Mouse (Mus musculus) CH12.LX (cell line): ENCODE measurements around the gene Pskh1. TPM values are rescaled to one million over a fixed set of nuclear protein-coding genes. Genes with fewer than 3 reads are reported as not detected.

Source experiments
- DNase-seq: peaks from one replicate; pipeline ENCODE4 v3.0.0-alpha.2; 2013; ENCODE audit errors: extremely low read depth
- H3K27ac ChIP-seq: 2 replicates; pipeline ENCODE4 v1.5.1; 2012; ENCODE audit warnings: low read depth, mild to moderate bottlenecking, control low read depth, moderate library complexity; ENCODE audit not compliant: insufficient read depth
- H3K27me3 ChIP-seq: replicated peaks from 2 replicates; pipeline ENCODE3; 2012; ENCODE audit warnings: inconsistent platforms
- H3K36me3 ChIP-seq, 2 experiments: replicated peaks in 1 of 2; 2 replicates each; pipeline versions ENCODE3 to v1.6.1; 2012; ENCODE audit warnings: inconsistent platforms in 1 of 2, low read length in 1 of 2, mild to moderate bottlenecking in 1 of 2, mixed read lengths in 1 of 2, moderate library complexity in 1 of 2; ENCODE audit not compliant: control insufficient read depth in 1 of 2, insufficient read depth in 1 of 2
- H3K4me1 ChIP-seq, 2 experiments: 2 replicates each; pipeline ENCODE4 v1.6.1; 2012; ENCODE audit warnings: inconsistent platforms in 1 of 2, moderate library complexity in 1 of 2; ENCODE audit not compliant: insufficient read depth in 2 of 2, control insufficient read depth in 1 of 2
- H3K4me2 ChIP-seq: 2 replicates; pipeline ENCODE4 v1.6.1; 2012; ENCODE audit warnings: low read depth, mild to moderate bottlenecking, control low read depth; ENCODE audit not compliant: poor library complexity, insufficient read depth, severe bottlenecking
- H3K4me3 ChIP-seq, 3 experiments: fragments of 150-350 bp in 1 of 3; sonication (generic) in 1 of 3; replicated peaks in 1 of 3; 2 replicates each; pipeline versions ENCODE3 to v1.5.1; 2011 to 2012; ENCODE audit warnings: low read depth in 2 of 3, low read length in 2 of 3, mild to moderate bottlenecking in 2 of 3, moderate library complexity in 2 of 3, control low read depth in 1 of 3, improper control_type of control experiment in 1 of 3, inconsistent platforms in 1 of 3, mixed read lengths in 1 of 3; ENCODE audit not compliant: poor library complexity in 1 of 3
- H3K79me2 ChIP-seq: replicated peaks from 2 replicates; pipeline ENCODE4 v1.6.1; 2012; ENCODE audit warnings: mild to moderate bottlenecking, moderate library complexity; ENCODE audit not compliant: control insufficient read depth, poor library complexity, insufficient read depth, severe bottlenecking; ENCODE audit errors: extremely low read depth
- H3K9ac ChIP-seq: 2 replicates; pipeline ENCODE4 v1.6.1; 2012; ENCODE audit warnings: low read depth, mild to moderate bottlenecking, control low read depth, moderate library complexity; ENCODE audit not compliant: insufficient read depth
- H3K9me3 ChIP-seq: replicated peaks from 2 replicates; pipeline ENCODE3; 2012; ENCODE audit warnings: low read length, inconsistent platforms, mixed read lengths
- CHD2 ChIP-seq: IDR thresholded peaks from 2 replicates; pipeline ENCODE4 v1.6.1; 2011; ENCODE audit warnings: low read length, improper control_type of control experiment
- E2F4 ChIP-seq: IDR thresholded peaks from 2 replicates; pipeline ENCODE4 v1.6.1; 2011; ENCODE audit warnings: low read depth, low read length, improper control_type of control experiment; ENCODE audit not compliant: insufficient replicate concordance
- ELF1 ChIP-seq: IDR thresholded peaks from 2 replicates; pipeline ENCODE4 v1.6.1; 2014; ENCODE audit warnings: low read depth, mild to moderate bottlenecking, inconsistent platforms, low read length, improper control_type of control experiment
- EP300 ChIP-seq: IDR thresholded peaks from 2 replicates; pipeline ENCODE4 v1.6.1; 2011; ENCODE audit warnings: low read length, improper control_type of control experiment
- ETS1 ChIP-seq: conservative IDR thresholded peaks from 2 replicates; pipeline ENCODE4 v1.6.1; 2012; ENCODE audit warnings: low read depth, mild to moderate bottlenecking, inconsistent platforms, low read length, improper control_type of control experiment, moderate library complexity
- GABPA ChIP-seq: IDR thresholded peaks from 2 replicates; pipeline ENCODE4 v1.6.1; 2012; ENCODE audit warnings: low read depth, low read length, improper control_type of control experiment, inconsistent platforms; ENCODE audit not compliant: insufficient replicate concordance
- HCFC1 ChIP-seq: IDR thresholded peaks from 2 replicates; pipeline ENCODE4 v1.6.1; 2012; ENCODE audit warnings: low read depth, mild to moderate bottlenecking, inconsistent platforms, low read length, improper control_type of control experiment
- IRF4 ChIP-seq: IDR thresholded peaks from 2 replicates; pipeline ENCODE4 v1.6.1; 2014; ENCODE audit warnings: low read depth, mild to moderate bottlenecking, inconsistent platforms, low read length, improper control_type of control experiment
- JUN ChIP-seq: IDR thresholded peaks from 2 replicates; pipeline ENCODE4 v1.6.1; 2011; ENCODE audit warnings: low read depth, mild to moderate bottlenecking, low read length, improper control_type of control experiment, moderate library complexity; ENCODE audit not compliant: insufficient read depth
- JUND ChIP-seq: conservative IDR thresholded peaks from 2 replicates; pipeline ENCODE4 v1.6.1; 2011; ENCODE audit warnings: low read depth, low read length, improper control_type of control experiment
- KAT2A ChIP-seq: IDR thresholded peaks from 2 replicates; pipeline ENCODE4 v1.6.1; 2012; ENCODE audit warnings: low read length, improper control_type of control experiment, inconsistent platforms; ENCODE audit not compliant: insufficient replicate concordance
- MAX ChIP-seq: IDR thresholded peaks from 2 replicates; pipeline ENCODE4 v1.6.1; 2011; ENCODE audit warnings: low read length, improper control_type of control experiment
- MAZ ChIP-seq: IDR thresholded peaks from 2 replicates; pipeline ENCODE4 v1.6.1; 2012; ENCODE audit warnings: low read depth, mild to moderate bottlenecking, inconsistent platforms, low read length, improper control_type of control experiment, moderate library complexity
- MEF2A ChIP-seq: IDR thresholded peaks from 2 replicates; pipeline ENCODE4 v1.6.1; 2014; ENCODE audit warnings: low read depth, mild to moderate bottlenecking, inconsistent platforms, low read length, improper control_type of control experiment, borderline replicate concordance
- MXI1 ChIP-seq: IDR thresholded peaks from 2 replicates; pipeline ENCODE4 v1.6.1; 2011; ENCODE audit warnings: mild to moderate bottlenecking, low read depth, low read length, improper control_type of control experiment
- MYC ChIP-seq: IDR thresholded peaks from 2 replicates; pipeline ENCODE4 v1.6.1; 2011; ENCODE audit warnings: low read depth, mild to moderate bottlenecking, improper control_type of control experiment, low read length
- NELFE ChIP-seq: IDR thresholded peaks from 2 replicates; pipeline ENCODE4 v1.6.1; 2011; ENCODE audit warnings: low read depth, low read length, improper control_type of control experiment
- NRF1 ChIP-seq: IDR thresholded peaks from 2 replicates; pipeline ENCODE4 v1.6.1; 2014; ENCODE audit warnings: low read depth, mild to moderate bottlenecking, inconsistent platforms, low read length, improper control_type of control experiment, moderate library complexity
- POLR2A ChIP-seq: IDR thresholded peaks from 2 replicates; pipeline ENCODE4 v1.6.1; 2011; ENCODE audit warnings: low read depth, mild to moderate bottlenecking, improper control_type of control experiment, low read length
- POLR2AphosphoS2 ChIP-seq: IDR thresholded peaks from 2 replicates; pipeline ENCODE4 v1.6.1; 2011; ENCODE audit warnings: low read depth, low read length, improper control_type of control experiment
- RAD21 ChIP-seq: IDR thresholded peaks from 2 replicates; pipeline ENCODE4 v1.6.1; 2011; ENCODE audit warnings: low read depth, mild to moderate bottlenecking, low read length, improper control_type of control experiment, moderate library complexity
- RCOR1 ChIP-seq: conservative IDR thresholded peaks from 2 replicates; pipeline ENCODE4 v1.6.1; 2012; ENCODE audit warnings: low read depth, mild to moderate bottlenecking, inconsistent platforms, low read length, improper control_type of control experiment
- SIN3A ChIP-seq: IDR thresholded peaks from 2 replicates; pipeline ENCODE4 v1.6.1; 2012; ENCODE audit warnings: low read length, improper control_type of control experiment, inconsistent platforms
- SMC3 ChIP-seq: IDR thresholded peaks from 2 replicates; pipeline ENCODE4 v1.6.1; 2011; ENCODE audit warnings: low read depth, low read length, improper control_type of control experiment
- TBP ChIP-seq: conservative IDR thresholded peaks from 2 replicates; pipeline ENCODE4 v1.6.1; 2011; ENCODE audit warnings: low read depth, low read length, improper control_type of control experiment
- TCF12 ChIP-seq: IDR thresholded peaks from 2 replicates; pipeline ENCODE4 v1.6.1; 2014; ENCODE audit warnings: low read depth, mild to moderate bottlenecking, inconsistent platforms, low read length, improper control_type of control experiment
- UBTF ChIP-seq: IDR thresholded peaks from 2 replicates; pipeline ENCODE4 v1.6.1; 2012; ENCODE audit warnings: low read depth, mild to moderate bottlenecking, inconsistent platforms, low read length, improper control_type of control experiment, moderate library complexity
- USF1 ChIP-seq: IDR thresholded peaks from 2 replicates; pipeline ENCODE4 v1.6.1; 2014; ENCODE audit warnings: low read depth, mild to moderate bottlenecking, inconsistent platforms, low read length, improper control_type of control experiment
- ZC3H11A ChIP-seq: IDR thresholded peaks from 2 replicates; pipeline ENCODE4 v1.6.1; 2012; ENCODE audit warnings: low read depth, mild to moderate bottlenecking, inconsistent platforms, low read length, improper control_type of control experiment
- ZMIZ1 ChIP-seq: IDR thresholded peaks from 2 replicates; pipeline ENCODE4 v1.6.1; 2012; ENCODE audit warnings: low read depth, mild to moderate bottlenecking, inconsistent platforms, low read length, improper control_type of control experiment
- ZNF384 ChIP-seq: IDR thresholded peaks from 2 replicates; pipeline ENCODE4 v1.6.1; 2012; ENCODE audit warnings: low read depth, low read length, improper control_type of control experiment, inconsistent platforms
- dilution Hi-C: fragments of 300-500 bp; cut with MboI; formaldehyde crosslinking; loops from 2 replicates; pipeline ENCODE4 v1.14.3; 2020; ENCODE audit warnings: low sequenced_read_pairs; ENCODE audit not compliant: extremely low pct_unique_long_range_greater_than_20kb, extremely low pct_ligation_motif_present
- in situ Hi-C: fragments of 300-500 bp; cut with MboI; formaldehyde crosslinking; loops from 3 replicates; pipeline ENCODE4 v1.14.3; 2019; ENCODE audit warnings: low sequenced_read_pairs, low pct_ligation_motif_present, low pct_unique_long_range_greater_than_20kb, mixed read lengths
- polyA plus RNA-seq: library from polyadenylated mRNA; unstranded; fragments of >175 nt; gene quantifications from 2 replicates; pipeline ENCODE4 v1.2.1, GENCODE M21; 2012; ENCODE audit warnings: low read depth; ENCODE audit not compliant: insufficient read length
- total RNA-seq, 2 experiments: library from RNA; depleted of rRNA; stranded (reverse); fragments of 300-350 nt in 1 of 2; fragments of >200 nt in 1 of 2; gene quantifications; 2 replicates each; pipeline ENCODE4 v1.2.3; 2012 to 2014

Pskh1 gene
- total RNA-seq (2012; rRNA removed), result 12.2 and 12.9 TPM in 2 replicates
- 10.5 and 11.0 TPM in 2 replicates for total RNA-seq (2014; rRNA removed)
- 11.5 and 12.3 TPM in 2 replicates for polyA plus RNA-seq

GRCm38 (mm10) chr8:105900180-105900940 is at the start of gene Pskh1:
TSS of gene Pskh1 (plus strand) at chr8:105900441.
- TF ChIP-seq ETS1, result no peak; the same call in 1 of the 2 replicates
- TF ChIP-seq ZC3H11A, result no peak
- peak; percentile 67 for TF ChIP-seq NRF1
- TF ChIP-seq NELFE, result peak; percentile 83
- no peak for TF ChIP-seq SMC3
- TF ChIP-seq USF1, result no peak
- TF ChIP-seq TBP, result no peak
- 0 out of 2 replicates have a peak, but pooled peaks have one; percentile 57 for TF ChIP-seq E2F4
- no peak for TF ChIP-seq RCOR1
- TF ChIP-seq GABPA, result peak; percentile 96
- TF ChIP-seq EP300, result no peak
- peak; percentile 49; the same call in 1 of the 2 replicates for TF ChIP-seq ZNF384
- TF ChIP-seq TCF12, result peak; percentile 88
- TF ChIP-seq UBTF, result 0 out of 2 replicates have a peak, but pooled peaks have one; percentile 56
- TF ChIP-seq SIN3A, result peak; percentile 90
- TF ChIP-seq ELF1, result peak; percentile 73
- peak; percentile 67; the same call in 1 of the 2 replicates for TF ChIP-seq KAT2A
- TF ChIP-seq MAX, result peak; percentile 43; the same call in 1 of the 2 replicates
- TF ChIP-seq RAD21, result no peak
- peak; percentile 37; the same call in 1 of the 2 replicates for TF ChIP-seq IRF4
- TF ChIP-seq JUN, result no peak
- peak; percentile 64; the same call in 1 of the 2 replicates for TF ChIP-seq MEF2A
- TF ChIP-seq MYC, result 0 out of 2 replicates have a peak, but pooled peaks have one; percentile 24
- TF ChIP-seq JUND, result no peak
- TF ChIP-seq MXI1, result peak; percentile 62; the same call in 1 of the 2 replicates
- peak; percentile 86 for TF ChIP-seq POLR2A
- peak; percentile 82 for TF ChIP-seq HCFC1
- peak; percentile 94 for TF ChIP-seq MAZ
- peak; percentile 89 for TF ChIP-seq ZMIZ1
- no peak for TF ChIP-seq POLR2AphosphoS2
- peak; percentile 49; the same call in 1 of the 2 replicates for TF ChIP-seq CHD2
- Histone ChIP-seq H3K9ac (peak within 1 kb of the TSS; percentile 86), H3K4me1 (peaks cover 0 to 19% of the 10 kb centered on the region in 2 experiments; a peak in 2 of 4 replicates), H3K4me2 (peak within 1 kb of the TSS; percentile 72), H3K79me2 (peaks cover 8% of the 10 kb centered on the region; the same call in 1 of the 2 replicates), H3K27ac (peak within 1 kb of the TSS; percentile 5; the same call in 1 of the 2 replicates), H3K4me3 (peak within 1 kb of the TSS; percentile 93 to 99 (median 95)), H3K36me3 (peaks cover 0 to 22% of the 10 kb centered on the region in 2 experiments), H3K9me3 (no peaks in the 10 kb centered on the region), H3K27me3 (no peaks in the 10 kb centered on the region)
- peak; percentile 92 for DNase-seq
- dilution Hi-C loops (no loop called here), in situ Hi-C loops (no loop called here)
